Mouse (Mus musculus): ENCODE results near the gene Cpsf4.
"Not testable (repeated sequence)": the region's sequence is repeated elsewhere in the genome, so short reads cannot be mapped to it uniquely, and the experiment has no call there.

Cpsf4 gene

DNA sequence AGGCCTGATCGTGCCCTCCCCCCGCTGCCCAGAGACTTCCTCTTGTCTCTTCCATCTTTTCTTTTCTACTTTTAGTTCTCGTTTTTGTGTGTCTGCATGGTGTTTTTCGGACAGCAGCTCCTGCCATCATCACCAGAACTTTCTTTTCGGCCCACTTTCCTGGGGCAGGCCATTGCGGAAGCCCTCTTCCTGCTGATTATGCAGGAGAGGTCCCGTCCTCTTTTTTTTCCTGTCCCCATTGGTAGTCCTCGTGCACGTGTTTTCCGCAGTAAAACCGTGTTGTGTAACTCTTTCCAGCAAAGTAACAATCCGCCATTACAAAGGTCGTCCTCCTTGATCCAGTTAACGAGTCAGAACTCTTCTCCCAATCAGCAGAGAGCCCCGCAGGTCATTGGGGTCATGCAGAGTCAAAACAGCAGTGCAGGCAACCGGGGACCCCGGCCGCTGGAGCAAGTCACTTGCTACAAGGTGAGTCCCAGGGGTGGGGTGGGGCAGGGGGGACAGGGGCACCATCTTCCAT is 11.5 kb downstream of the Cpsf4 start:
- DNase-seq (ENCODE audit: low read depth, low spot score): no peak

DNA sequence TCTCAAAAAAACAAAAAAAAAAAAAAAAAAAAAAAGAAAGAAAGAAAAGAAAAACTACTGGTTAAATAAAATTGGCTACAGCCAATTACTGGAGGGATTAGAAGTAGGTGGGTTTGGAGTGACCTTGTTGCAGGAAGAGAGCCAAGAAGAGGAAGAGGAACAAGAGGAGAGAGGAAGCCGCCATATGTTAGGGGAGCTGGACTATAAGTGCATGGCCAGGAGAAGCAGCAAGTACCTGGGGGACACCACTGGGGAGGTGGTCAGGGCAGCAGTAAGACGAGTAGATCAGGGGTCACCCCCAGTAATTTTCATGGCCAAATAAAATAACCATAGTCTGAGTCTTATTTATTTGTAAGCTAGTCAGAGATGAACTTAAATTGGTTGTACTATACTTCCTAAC is 18.2 kb downstream of the Cpsf4 start:
- DNase-seq (ENCODE audit: low read depth, low spot score): no peak

DNA sequence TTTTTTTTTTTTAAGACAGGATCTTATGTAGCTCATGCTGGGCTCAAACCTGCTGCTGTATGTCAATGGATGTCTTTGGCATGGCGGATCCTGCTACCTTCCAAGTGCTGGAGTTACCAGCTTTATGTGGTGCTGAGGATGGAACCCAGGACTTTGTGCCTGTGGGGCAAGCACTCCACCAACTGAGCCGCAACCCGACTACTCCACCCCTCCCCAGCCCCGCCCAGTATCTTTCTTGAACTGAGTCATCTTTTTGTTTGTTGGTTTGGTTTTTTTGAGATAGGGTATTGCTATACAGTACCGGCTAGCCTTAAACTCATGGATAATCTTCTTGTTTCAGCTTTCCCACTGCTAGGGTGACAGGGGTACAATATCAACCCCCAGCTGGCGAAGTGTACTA is 22.4 kb downstream of the Cpsf4 start:
- DNase-seq (ENCODE audit: low read depth, low spot score): no peak

DNA sequence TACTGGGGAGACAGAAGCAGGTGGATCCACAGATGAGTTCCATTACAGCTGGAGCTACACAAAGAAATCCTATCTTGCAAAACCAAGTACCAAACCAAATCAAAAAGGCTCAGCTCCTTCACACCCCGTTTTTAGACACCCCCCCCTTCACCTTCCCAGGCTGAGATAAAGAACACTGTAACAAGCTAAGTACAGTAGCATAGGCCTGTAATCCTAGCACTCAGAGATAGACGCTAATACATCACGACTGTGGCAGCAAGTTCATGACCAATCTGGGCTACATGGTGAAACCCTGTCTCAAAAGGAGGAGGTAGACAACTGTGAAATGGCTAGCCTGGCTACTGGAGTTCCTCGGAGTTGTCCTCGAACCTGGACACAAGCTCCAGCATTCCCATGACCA is 23.4 kb downstream of the Cpsf4 start:
- DNase-seq (ENCODE audit: low read depth, low spot score): no peak

DNA sequence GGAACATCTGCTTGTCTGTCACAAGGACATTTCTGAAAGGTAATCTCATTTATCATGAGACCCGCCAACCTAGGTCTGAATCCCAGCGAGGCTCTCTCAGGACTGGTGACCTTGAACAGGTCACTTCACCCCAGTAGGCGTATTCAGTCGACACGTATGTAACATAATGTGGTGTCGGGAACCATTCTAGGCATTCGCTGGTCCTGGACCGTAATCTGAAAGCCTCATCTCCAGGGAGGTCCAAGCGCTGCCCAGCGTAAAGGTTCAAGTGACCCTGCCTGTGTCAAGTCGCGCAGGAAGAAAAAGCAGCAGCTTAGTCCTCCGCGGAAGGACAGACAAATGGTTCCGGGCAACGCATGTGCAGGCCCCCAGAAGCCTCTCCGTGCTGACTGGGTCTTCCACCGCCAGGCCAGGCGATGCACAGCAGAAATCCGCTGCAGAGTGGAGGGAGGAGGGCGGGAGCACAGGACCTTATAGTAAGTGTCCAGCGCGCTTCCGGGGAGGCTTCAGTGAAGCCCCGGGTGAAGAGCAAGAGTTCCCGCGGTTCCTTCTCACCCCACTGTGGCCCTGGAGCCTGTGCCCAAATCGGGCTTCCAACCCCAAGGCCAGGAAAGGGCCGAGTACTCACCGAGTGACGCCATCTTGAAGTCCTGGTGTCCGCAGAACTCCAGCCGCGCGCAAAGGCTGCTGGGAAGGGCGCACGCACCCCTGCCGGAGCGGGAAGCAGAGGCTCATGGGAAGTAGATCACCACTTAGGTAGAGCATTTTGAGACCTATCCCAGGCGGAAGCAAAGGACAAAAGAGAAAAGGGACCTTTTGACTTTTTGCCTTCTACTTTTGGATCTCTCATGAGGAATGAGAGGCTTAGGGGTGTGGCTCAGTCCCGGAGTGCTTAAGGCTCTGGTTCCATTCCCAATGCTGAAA is 24.1 kb downstream of the Cpsf4 start:
- DNase-seq (ENCODE audit: low read depth, low spot score): peak; percentile 92

DNA sequence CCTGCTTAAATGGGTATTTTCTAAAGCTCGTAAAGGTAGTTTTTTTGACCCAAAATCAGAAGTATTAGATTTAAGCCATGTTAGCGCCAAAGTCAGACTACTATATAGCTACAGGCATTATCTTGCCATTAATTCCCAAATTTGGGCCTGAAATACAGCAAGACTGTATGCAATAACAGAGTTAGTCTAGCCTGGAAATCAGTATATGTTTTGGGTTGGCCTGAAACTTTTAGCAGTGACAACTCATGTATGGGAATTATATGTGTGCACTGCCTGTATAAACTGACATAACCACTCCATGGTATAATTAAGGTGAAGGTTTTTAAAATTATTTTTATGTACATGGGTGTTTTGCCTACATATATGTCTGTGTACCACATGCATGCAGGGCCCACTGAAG is 24.9 kb downstream of the Cpsf4 start, which contains the start of gene Atp5j2:
Atp5j2 (minus strand) TSS at position 101 of the 400 bp plus-strand sequence.
- no peak for DNase-seq (ENCODE audit: low read depth, low spot score)

DNA sequence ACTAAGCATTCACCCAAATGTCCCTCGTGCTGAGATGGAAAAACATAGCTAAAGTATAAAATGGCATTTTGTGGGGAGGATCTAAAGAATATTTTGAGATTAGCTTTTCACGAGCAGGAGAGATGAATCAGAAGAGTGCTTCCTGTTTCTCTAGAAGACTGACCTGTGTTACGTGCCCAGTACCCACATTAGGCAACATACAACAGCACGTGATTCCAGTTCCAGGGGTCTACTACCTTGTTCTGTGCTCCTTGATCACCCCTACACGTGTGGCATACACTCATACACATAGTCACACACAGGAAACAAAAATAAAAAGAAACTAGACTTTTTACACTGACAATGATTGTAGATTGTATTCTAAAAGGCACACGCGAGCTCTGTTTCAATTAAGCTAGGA is 33.4 kb downstream of the Cpsf4 start:
- no peak for DNase-seq (ENCODE audit: low read depth, low spot score)

DNA sequence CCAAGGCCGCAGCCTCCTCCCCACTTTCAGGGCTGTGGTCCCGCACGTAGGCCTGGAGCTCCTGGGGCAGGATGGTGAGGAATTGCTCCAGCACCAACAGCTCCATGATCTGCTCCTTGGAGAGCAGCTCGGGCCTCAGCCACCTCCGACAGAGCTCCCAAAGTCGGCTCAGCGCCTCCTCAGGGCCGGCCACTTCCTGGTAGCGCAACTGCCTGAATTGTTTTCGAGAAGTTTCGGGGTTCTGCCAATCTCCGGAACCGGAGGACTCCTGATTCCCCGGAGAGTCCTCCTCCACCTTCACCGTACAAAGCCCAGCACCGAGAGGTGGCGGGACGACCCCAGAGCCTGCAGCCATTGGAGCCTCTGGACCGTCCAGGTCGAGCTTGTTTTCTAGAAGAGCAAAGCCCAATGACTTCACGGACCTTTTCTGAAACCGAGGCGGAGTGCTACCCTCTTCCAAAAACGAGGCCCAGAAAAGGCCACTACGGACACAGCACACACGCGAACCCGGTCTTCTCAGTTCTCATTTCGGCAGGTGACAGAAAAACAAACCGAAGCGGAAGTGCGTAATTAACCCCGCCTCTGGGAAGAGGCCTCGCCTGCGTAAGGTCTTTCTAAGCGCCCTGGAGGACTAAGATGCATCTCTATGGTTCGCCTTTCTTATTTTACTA is 34.4 kb downstream of the Cpsf4 start, which contains the start of gene Zkscan14:
Zkscan14 (minus strand) TSS at position 548 of the 671 bp plus-strand sequence.
- DNase-seq (ENCODE audit: low read depth, low spot score): peak; percentile 88

DNA sequence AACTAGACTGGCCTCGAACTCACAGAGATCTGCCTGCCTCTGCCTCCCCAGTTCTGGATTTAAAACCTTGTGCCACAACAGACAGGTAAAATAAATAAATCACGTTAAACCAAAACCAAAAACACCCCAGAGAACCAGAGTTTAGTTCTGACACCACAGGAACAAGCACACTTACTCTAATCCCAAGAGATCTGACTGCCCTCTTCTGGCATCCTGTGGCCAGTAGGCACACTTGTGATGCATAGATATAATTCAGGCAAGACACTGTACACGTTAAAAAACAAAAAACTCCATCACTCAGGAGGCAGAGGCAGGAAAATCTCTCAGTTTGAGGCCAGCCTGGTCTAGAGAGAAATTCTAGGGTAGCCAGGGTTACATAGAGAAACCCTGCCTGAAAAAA is 35.4 kb downstream of the Cpsf4 start:
- DNase-seq (ENCODE audit: low read depth, low spot score): no peak

DNA sequence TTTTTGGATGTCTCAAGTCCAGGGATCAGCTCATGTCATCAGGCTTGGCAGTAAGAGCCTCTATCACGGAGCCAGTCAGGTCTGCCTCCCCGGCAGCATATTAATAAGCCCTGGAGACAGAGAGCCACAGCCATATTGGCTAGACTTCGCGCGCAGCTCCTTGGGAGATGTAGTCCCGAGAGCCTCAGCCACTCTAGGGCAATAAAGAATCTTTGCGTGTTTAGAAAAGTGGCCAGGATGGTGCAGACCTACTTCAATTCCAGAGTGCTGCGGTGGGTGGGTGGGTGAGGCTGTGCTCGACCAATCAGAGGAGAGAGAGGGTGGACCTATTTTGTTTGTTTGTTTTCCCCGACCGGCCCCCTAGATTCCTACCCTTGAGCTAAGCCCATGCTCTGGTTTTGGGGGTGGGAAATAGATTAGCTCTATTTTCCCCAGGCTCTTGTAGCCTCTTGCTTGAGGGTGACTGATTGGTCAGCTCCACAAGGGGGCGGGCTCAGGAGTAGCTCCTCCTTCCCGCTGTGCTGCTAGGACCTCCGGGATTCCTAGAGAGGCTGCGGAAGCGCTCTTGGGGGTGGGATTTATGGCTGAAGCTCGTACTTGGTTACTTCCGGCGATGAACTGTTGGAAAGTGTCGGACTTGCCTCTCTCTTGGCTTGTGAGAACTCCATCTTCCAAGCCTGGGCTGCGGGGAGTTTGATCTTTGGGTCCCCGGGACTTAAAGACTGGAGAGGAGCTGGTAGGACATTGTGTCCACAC is 37.1 kb downstream of the Cpsf4 start, which contains the start of gene Zkscan5:
Zkscan5 (plus strand) TSS at position 627 of the 756 bp plus-strand sequence.
- DNase-seq (ENCODE audit: low read depth, low spot score): peak; percentile 99

DNA sequence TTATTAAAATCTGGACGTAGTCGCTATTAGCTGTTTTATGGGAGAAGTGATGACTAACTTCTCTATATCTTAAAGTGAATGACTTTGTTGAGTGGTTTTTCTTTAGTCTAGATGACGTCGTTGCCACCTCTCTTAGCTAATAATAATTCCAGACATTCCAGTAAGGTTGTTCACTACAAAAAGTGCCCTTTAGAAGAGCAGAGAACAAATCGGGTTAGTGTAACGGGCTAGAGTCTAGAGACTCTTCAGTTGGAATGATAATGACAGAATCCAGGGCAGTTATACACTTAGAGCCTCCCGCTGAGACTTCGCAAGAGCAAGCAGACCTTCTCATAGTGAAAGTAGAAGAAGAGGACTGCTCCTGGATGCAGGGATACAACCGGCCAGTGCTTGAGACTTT is 38.0 kb downstream of the Cpsf4 start:
- no peak for DNase-seq (ENCODE audit: low read depth, low spot score)

DNA sequence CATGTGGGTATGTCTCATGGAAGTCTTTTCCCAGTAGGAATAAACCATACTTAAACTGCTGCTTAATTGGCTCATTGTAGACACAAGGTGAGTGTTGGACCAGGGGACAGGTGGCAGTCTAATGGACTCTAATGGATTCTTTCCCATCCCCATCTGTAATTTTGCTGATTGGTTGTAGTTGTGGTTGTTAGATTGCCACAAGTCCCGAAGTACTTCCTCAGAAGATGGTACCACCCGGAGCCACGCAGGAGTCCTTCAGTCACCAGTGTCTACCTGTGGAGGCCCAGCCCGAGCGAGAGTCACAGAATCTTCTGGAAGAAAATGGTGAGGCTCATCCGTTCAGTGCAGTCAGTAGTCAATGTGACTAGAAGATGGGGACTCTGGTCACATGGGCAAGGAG is 40.4 kb downstream of the Cpsf4 start:
- no peak for DNase-seq (ENCODE audit: low read depth, low spot score)

DNA sequence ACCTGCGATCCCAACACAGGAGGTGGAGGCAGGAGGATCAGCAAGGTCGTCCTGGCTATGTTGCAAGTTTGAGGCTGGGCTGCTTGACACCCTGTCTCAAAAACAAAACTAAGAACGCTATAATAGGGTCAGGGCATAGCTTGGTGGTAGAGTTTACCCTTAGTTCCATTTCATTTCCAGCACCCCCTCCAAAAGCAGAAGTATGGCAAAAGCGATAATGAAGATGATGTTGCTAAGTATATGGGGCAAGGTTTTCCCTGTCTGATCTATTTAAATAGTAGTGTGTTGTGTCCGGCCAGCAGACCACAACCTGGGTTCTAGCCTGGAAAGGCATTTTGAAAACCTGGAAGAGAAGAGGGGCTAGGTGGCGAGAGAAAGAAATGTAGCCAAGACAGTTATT is 40.9 kb downstream of the Cpsf4 start:
- no peak for DNase-seq (ENCODE audit: low read depth, low spot score)

DNA sequence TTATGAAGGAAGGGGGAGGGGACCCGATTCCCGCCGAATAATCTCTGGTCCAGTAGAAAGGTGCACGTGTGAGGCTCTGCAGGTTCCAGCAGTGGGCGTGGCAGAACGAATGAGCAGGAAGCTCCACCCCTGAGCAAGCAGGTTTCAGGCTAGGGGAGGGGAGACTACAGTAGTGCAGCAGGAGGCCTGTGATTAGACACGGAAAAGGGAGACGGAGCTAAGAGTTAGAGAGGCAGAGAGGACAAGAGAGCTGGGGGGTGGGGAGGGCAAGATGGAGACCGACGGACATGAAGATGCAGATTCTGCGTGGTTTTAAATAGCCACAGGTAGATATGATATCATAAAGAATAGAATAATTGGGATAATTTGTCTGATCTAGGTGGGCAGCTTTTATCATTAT is 41.4 kb downstream of the Cpsf4 start:
- DNase-seq (ENCODE audit: low read depth, low spot score): not testable (repeated sequence)

DNA sequence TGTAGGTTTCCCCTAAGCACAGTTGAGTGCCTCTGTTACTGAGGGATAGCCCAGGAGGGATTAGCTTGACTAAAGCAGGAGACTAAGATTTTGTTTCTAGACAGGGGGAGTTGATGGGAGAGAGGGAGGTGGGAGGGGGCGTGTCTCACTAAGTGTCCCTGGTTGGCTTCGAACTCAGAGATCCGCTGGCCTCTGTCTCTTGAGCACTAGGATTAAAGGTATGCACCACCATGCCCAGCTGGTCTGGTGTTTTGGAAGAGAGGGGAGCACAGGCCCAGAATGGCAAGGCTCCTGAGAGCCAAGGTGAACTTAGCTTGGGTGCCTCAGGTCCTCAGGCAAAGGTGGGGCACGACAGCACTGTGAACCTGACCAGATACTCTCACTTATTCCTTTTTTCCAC is 44.3 kb downstream of the Cpsf4 start:
- DNase-seq (ENCODE audit: low read depth, low spot score): no peak

DNA sequence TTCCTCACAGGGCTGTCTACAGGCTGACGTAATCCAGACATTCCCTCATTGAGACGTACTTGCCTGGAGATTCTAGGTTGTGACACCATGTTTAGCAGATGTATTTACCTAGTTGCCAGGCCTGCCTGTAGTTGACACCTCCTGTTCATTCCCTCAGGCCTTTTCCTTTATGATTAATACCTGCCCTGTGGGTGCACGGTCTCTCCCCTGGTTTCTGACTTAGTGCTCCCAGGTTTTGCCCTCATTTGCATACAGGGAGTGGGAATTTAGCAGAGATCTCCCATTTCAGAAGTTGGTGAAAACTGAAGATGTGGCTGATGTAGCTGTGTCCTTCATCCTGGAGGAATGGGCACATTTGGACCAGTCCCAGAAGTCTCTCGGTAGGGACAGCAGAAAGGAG is 45.2 kb downstream of the Cpsf4 start:
- DNase-seq (ENCODE audit: low read depth, low spot score): no peak

DNA sequence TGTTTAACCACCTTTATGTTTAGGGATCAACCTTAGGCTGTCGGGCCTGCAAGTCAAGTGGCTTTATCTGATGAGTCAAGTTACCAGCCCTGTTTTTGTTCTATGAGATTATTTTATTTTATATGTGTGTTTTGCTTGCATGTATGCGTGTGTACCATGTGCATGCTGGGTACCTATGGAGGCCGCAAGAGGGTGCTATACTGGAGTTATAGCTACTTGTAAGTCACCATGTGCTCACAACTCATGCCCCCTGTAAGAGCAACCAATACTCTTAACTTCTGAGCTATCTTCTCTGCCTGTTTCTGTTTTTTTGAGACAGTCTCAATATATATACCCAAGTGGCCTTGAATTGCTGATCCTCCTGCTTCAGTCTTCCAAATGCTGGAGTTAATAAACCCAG is 46.5 kb downstream of the Cpsf4 start:
- DNase-seq (ENCODE audit: low read depth, low spot score): no peak

DNA sequence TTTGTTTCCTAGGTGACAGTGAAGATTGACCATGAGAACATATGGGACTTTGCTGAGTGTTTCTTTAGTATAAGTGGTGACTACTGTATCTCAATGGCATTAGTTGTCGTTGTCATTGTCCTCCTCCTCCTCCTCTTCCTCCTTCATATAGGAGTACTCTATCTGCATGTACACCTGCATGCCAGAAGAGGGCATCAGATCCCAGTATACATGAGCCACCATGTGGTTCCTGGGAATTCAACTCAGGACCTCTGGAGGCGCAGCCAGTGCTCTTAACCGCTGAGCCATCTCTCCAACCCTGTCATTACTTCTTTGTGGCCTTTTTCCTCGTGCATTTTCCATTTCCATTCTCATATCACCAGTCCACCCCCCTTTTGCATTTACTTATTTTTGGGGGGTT is 47.7 kb downstream of the Cpsf4 start:
- no peak for DNase-seq (ENCODE audit: low read depth, low spot score)

DNA sequence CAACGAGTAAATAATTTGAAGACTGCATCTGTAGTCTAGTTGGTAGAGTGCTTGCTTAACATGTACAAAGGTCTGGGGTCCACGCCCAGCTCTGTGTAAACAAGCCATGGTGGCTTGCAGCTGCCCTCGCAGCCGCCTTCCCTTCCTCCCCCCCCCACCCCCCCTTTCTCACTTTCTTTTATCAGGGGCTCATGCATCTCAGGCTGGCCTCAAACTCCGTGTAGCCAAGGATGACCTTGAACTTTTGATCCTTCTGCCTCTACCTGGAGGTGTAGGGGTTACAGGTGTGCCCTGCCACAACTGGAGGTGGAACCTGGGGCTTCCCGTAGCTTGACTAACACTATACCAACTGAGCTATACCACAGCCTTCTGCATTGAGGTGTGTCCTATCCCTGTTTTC is 50.7 kb downstream of the Cpsf4 start:
- DNase-seq (ENCODE audit: low read depth, low spot score): no peak

DNA sequence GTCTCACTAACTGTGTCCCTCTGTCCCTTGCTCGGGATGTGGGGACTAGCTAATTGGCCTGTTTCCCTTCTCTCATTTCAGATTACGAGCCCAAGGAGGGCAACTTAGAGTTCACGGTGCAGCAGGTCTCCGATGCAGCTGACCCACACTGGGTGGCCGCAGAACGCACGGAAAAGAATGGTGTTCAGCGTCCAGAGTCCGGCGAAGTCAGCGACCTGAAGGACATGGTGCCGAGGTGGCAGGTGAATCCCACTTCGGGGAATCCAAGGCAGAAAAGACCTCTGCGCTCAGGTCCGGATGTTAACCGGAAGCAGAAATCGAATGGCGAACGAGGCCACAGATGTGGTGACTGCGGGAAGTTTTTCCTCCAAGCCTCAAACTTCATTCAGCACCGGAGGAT is 51.2 kb downstream of the Cpsf4 start:
- no peak for DNase-seq (ENCODE audit: low read depth, low spot score)

DNA sequence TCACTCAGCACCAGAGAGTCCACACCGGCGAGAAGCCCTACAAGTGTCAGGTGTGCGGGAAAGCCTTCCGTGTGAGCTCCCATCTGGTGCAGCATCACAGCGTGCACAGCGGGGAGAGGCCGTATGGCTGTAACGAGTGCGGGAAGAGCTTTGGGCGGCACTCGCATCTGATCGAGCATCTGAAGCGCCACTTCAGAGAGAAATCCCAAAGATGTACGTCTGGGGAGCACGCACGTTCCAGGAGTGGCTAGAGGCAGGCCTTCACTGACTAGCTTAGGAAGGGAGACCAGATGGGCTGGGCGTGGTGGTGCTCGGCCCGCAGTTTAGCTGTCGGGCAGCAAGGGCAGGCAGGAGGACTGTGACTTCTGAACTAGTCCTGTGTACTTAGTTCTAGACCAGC is 51.7 kb downstream of the Cpsf4 start:
- DNase-seq (ENCODE audit: low read depth, low spot score): no peak

DNA sequence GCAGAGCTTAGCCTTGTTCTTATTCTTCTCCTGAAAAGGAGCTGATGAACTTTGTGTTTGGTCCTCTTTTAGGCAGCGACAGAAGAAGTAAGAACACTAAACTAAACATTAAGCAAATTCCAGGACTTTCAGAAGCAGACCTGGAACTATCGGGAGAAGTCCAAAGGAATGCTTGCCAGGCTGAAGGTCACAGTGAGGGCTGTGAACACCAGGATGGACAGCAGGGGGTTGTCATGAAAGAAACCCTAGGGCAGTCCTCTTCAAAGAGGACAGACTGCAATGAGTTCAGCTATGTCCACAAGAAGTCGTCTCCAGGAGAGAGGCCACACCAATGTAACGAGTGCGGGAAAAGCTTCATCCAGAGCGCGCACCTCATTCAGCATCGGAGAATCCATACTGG is 53.0 kb downstream of the Cpsf4 start:
- DNase-seq (ENCODE audit: low read depth, low spot score): no peak
